Mouse (Mus musculus) adrenal gland, adult 2 months (tissue): ENCODE measurements around the gene Tubgcp3. TPM values are rescaled to one million over a fixed set of nuclear protein-coding genes. Genes with fewer than 3 reads are reported as not detected.

Experiments
- microRNA-seq, 2 experiments: library from miRNA; unstranded; fragments of <30 nt; microRNA quantifications; one replicate each; pipeline ENCODE4 v1.2.0; 2021
- polyA plus RNA-seq: library from polyadenylated mRNA; depleted of rRNA; stranded (reverse); fragments of >200 nt; gene quantifications from 2 replicates; pipeline ENCODE4 v1.2.3, GENCODE M21; 2012; rRNA removed
- total RNA-seq, 2 experiments: library from RNA; stranded (reverse); gene quantifications; 2 replicates each; pipeline ENCODE4 v1.2.3; 2021

Gene Tubgcp3
- total and polyA plus RNA-seq, 3 experiments: 26.8 to 60.2 (median 28.6) TPM

Small RNAs within 50 kb of the gene (microRNA-seq; reads per million reads assigned to microRNA genes)
- 0 reads per million in 2 experiments for gene Gm26483

Other genes starting within 250 kb of the Tubgcp3 start
- not detected for gene Spaca7, start 99.2 kb downstream of the Tubgcp3 start, total RNA-seq
- gene Spaca7, start 99.2 kb downstream of the Tubgcp3 start, polyA plus RNA-seq: not detected in 2 replicates
- gene Atp11a, start 84.8 kb upstream of the Tubgcp3 start, total RNA-seq: 100 to 1,000 TPM; 124 to 139 TPM
- 101 and 103 TPM in 2 replicates for gene Atp11a, start 84.8 kb upstream of the Tubgcp3 start, polyA plus RNA-seq
- 10 to 100 TPM; 24.0 to 25.4 TPM for gene Mcf2l, start 201.6 kb upstream of the Tubgcp3 start, total RNA-seq
- gene Mcf2l, start 201.6 kb upstream of the Tubgcp3 start, polyA plus RNA-seq: 9.6 and 12.4 TPM in 2 replicates